Mouse (Mus musculus) frontal cortex, postnatal 10 days (tissue): ENCODE measurements around the gene Slit1.

Source experiments
- DNase-seq, 2 experiments: peaks; one replicate each; pipeline ENCODE4 v3.0.0; 2022; ENCODE audit warnings: low spot score in 2 of 2, mixed read lengths in 1 of 2

Gene Slit1

DNA sequence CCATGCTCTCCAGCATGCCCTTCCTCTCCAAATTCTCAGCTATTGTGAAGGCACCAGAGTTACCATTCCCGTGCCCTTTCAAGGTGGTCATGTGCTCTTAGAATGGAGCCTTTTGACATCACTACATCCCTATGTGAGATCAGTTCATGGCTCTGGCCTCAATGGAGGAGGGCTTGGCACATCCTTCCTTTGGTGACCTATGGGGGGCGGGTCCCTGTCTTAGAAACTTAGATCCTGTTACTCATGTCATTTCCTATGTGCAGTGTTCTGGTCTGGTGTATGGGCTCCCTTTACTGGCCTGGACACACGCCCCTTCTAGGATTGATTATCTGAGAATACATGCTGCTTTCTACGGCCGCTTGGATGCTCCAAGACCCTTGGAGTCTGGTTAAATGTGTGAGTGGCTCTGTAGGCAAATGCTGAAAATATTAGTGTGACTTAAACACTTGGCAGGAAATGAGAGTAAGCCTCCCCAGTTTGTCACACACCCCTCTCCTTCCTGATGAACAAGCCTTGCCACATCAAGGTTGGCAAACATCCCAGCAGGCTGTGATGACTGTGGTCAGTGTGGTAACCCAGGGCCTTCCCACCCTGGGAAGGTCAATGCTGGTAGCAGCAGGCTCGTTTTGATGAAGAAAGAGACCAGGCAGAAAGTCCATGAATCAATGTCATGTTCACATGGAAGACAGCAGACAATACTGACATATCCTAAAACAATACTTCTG, 146.1 kb downstream of the Slit1 start:
- no peak for DNase-seq

GRCm38 (mm10) chr19:41591808-41592207, 151.7 kb downstream of the Slit1 start:
- no peak for DNase-seq

GRCm38 (mm10) chr19:41589681-41590080, 153.8 kb downstream of the Slit1 start:
- no peak for DNase-seq

GRCm38 (mm10) chr19:41589026-41589425, 154.4 kb downstream of the Slit1 start:
- no peak for DNase-seq

GRCm38 (mm10) chr19:41587431-41588222, 155.8 kb downstream of the Slit1 start:
- DNase-seq: no peak

DNA sequence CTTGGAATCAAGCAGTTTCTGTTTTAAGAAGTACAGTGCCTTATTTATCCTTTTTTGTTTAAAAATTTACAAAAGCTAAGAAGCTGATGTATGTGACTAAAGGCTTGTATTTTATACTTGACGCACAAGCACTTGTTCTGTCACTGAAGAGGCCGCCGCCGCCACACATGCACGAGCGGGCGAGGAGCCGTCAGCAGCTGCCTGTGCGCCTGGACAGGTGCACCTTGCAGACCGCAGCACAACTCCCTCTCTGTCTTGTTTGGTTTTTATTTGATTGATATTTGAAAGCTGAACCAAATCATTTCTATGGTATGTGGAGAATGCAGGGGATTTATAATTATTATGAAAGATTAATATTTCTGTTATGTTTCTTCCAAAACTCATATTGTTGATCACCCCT, 156.7 kb downstream of the Slit1 start:
- no peak for DNase-seq

- no peak for DNase-seq
Measured at GRCm38 (mm10) chr19:41582918-41583514, 160.4 kb downstream of the Slit1 start.

DNA sequence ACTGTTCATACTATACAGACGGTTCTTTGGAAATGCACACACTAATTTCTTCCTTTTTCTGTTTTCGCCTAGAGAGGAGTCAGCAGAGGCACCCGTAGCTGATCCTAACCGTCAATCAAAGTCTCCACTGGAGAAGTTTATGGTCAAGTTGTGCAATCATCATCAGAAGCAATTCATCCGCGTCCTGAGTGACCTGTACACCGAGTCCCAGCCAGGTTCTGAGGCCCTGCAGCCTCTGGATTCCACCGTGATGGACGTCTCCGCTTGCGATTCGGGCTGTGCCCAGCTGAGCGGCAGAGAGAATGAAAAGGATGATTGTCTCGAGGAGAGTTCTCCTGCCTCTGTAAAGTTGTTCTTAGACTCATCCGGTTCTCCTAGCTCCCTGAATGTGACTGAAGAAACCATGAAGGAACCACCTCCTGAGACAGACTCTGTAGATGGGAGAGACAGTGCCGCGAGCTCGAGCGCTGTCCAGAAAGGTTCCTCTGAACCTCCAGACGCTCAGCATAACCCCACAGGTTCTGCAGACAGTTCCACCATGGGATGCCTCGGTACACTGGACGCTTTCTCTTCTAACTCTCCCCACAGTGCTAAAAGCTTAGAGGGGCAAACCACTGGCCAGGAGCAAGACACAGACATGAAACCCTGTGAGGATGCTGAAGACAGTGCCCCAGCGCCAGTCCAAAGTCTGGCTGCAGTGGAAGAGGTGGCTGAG, 161.6 kb downstream of the Slit1 start, which contains the start of gene Gm340:
Gene Gm340, plus strand, starts transcription at position 665 of the 715 bp plus-strand sequence.
- no peak for DNase-seq

DNA sequence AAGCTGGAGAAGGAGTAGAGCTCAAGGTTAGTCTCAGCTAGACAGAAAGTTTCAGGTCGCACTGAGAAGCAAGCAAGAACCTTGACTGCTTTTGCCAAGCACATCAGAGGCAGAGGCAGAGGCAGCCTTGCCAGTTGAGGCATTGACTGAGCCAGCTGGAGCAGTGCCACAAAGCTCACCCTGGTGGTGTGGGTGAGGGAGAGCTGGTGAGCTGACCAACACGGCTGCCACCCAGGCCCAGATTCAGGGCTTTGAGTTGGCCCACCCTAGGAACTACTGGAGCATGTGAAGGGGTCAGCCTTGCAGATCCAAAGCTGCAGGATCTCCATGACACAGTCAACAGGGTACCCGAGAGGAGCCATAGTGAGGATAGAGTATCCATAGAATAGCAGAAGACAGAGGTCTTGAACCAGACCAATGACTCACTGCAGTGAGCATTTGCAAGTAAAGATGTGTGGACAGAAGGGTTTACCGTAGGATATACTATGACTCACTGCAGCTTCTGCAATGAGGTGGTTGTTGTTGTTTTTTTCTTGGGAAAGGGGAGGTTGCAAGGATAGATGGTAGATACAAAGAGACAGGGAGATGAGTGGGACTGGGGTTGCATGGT, 164.0 kb downstream of the Slit1 start:
- DNase-seq: no peak

DNA sequence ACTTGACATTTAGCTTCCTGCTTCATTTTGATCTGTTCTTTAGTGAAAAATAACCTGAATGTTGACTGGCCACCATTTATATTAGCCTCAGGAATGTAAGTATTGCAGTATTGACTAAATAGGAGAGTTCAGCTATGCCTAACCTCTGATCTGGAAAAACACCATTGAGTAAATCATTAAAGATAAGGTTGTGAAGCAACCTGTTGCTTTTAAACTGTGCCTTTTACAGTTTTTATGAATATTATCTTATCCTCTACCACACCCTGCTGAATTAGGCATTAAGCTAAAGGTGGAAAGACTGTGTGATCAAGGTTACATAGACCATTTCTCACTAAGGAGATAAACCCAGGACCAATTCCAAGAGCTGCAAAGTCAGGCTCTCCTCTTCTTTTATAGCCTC, 165.9 kb downstream of the Slit1 start:
- DNase-seq: no peak

DNA sequence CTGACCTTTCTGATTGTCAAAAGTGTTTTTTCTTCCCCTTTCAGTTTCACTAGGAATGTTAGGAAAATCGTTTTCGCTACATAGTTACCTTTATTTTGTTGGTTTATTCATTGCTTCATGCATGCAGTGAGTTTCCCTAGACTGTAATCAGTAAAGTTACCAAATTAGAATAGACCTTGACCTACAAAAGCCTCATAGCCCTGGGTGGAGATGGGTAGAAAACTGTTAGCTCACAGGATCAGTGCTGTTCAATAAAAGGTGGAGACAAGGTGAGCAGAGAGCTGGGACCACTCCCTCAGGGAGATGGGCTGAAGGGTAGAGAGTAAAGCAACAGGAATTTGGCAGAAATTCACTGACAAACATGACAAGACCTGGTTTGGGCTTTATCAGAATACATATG, 169.8 kb downstream of the Slit1 start:
- no peak for DNase-seq

DNA sequence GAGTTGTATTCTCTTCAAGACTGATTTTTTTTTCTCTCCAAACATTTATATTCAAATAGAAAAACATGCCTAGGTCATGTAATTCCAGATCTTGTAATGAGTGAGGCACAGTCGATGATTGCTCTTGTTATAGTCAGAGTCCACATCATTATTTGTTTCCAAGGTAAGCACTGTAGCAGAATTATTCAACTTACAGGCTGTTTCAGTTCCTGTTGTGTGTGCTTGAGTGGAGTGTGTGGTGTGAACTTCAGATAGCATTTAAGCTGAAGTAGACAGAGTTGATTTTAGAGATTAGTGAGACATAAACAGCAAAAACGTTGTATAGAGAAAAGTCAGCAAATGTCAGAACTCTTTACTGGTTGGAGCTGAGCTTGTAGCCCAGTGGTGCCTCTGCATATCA, 174.7 kb downstream of the Slit1 start:
- DNase-seq: no peak

DNA sequence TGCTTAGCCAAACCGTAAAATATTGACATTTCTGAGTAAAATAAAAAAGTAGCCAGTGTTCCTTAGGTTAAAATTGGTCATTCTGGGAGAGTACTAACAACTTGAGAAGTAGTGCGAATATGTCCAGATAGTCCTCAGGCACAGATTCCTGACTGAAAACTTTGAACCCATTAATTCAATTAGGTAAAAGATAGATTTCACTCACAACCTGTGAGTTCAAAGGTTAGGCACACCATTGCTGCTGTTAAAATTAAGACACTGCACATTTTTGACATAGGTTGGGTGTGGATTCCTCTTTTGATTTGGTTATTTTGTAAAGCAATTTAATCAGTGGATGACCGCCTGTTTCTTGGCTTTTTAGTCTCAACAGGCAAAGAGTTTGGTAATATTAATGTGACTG, 182.6 kb downstream of the Slit1 start:
- no peak for DNase-seq

GRCm38 (mm10) chr19:41558891-41559486, 184.5 kb downstream of the Slit1 start:
- no peak for DNase-seq

- no peak for DNase-seq
Measured at GRCm38 (mm10) chr19:41557491-41557890, 186.0 kb downstream of the Slit1 start.

DNA sequence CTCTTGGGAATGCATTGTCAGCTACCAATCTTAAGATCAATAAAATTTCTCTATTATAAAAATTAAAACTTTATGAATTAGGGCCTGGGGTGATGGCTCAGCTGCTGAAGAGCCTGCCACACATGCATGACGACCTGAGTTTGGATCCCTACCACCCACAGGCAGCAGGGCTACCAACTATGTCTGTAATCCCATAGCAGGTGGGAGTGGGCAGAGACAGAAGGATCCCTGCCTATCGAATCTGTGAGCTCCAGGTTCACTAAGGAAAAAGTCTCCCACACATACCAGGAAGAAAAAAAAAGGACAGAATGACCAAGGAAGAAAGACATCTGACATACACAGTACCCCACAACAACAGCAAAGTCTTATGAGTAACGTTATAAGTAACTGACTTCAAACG, 186.5 kb downstream of the Slit1 start:
- DNase-seq: no peak
